Mouse (Mus musculus) midbrain, postnatal 0 days (tissue): ENCODE data around the gene Dao. TPM values are rescaled to one million over a fixed set of nuclear protein-coding genes. Genes with fewer than 3 reads are reported as not detected.

Experiments used
- ATAC-seq: fragments of 200-750 bp; cut with Nextera tagmentation; 2 replicates; pipeline ENCODE4 v1.8.0; 2017; ENCODE audit warnings: moderate number of reproducible peaks, mild to moderate bottlenecking, moderate TSS enrichment, moderate library complexity; ENCODE audit not compliant: low FRiP score
- DNase-seq: peaks from one replicate; pipeline ENCODE4 v3.0.0-alpha.2; 2015; ENCODE audit warnings: low spot score
- H3K27ac ChIP-seq: fragments of 300-500 bp; sonication (generic); 2 replicates; pipeline ENCODE4 v1.5.1; 2014; ENCODE audit warnings: low read depth, mild to moderate bottlenecking, low read length, mixed read lengths
- H3K27me3 ChIP-seq: fragments of 300-500 bp; sonication (generic); 2 replicates; pipeline ENCODE4 v1.6.1; 2014; ENCODE audit warnings: low read length, control low read depth, mixed read lengths; ENCODE audit not compliant: insufficient read depth
- H3K36me3 ChIP-seq: fragments of 300-500 bp; sonication (generic); 2 replicates; pipeline ENCODE4 v1.6.1; 2014; ENCODE audit warnings: low read length, control low read depth, mixed read lengths; ENCODE audit not compliant: insufficient read depth
- H3K4me1 ChIP-seq: fragments of 300-500 bp; sonication (generic); 2 replicates; pipeline ENCODE4 v1.6.1; 2014; ENCODE audit warnings: mild to moderate bottlenecking, control low read depth, antibody characterized with exemption, low read length, mixed read lengths; ENCODE audit not compliant: insufficient read depth
- H3K4me2 ChIP-seq: fragments of 300-500 bp; sonication (generic); 2 replicates; pipeline ENCODE4 v1.6.1; 2014; ENCODE audit warnings: low read depth, mild to moderate bottlenecking, low read length, mixed read lengths; ENCODE audit not compliant: poor library complexity, severe bottlenecking
- H3K4me3 ChIP-seq: fragments of 300-500 bp; sonication (generic); 2 replicates; pipeline ENCODE4 v1.5.1; 2014; ENCODE audit warnings: low read depth, mild to moderate bottlenecking, low read length, moderate library complexity
- H3K9ac ChIP-seq: fragments of 300-500 bp; sonication (generic); replicated peaks from 2 replicates; pipeline ENCODE4 v1.6.1; 2014; ENCODE audit warnings: mild to moderate bottlenecking, low read length, moderate library complexity, mixed read lengths; ENCODE audit not compliant: poor library complexity, severe bottlenecking
- H3K9me3 ChIP-seq: fragments of 300-500 bp; sonication (generic); 2 replicates; pipeline ENCODE4 v1.6.1; 2016; ENCODE audit warnings: low read length, control low read depth
- CTCF ChIP-seq: IDR thresholded peaks from 2 replicates; pipeline ENCODE4 v1.5.1; 2016; ENCODE audit warnings: antibody characterized with exemption, mild to moderate bottlenecking
- WGBS: fragments of 180-500 bp; shearing (Covaris S2); extraction: QIAGEN DNeasy Blood & Tissue Kit; methylation state at CpG from one replicate; pipeline ENCODE4 v1.1.7; 2014; 5-methylcytosine and 5-hydroxymethylcytosine counted together
- polyA plus RNA-seq: library from polyadenylated mRNA; unstranded; fragments of >200 nt; fragmentation: Nextera tagmentation; extraction: Ambion mirVana; gene quantifications from 2 replicates; pipeline ENCODE4 v1.2.1, GENCODE M21; 2015
- total RNA-seq: library from RNA; depleted of rRNA; stranded (reverse); fragments of >200 nt; gene quantifications from 2 replicates; pipeline ENCODE4 v1.2.3, GENCODE M21; 2014

Dao gene
- total and polyA plus RNA-seq, 2 experiments from 2014 or later: not detected

- H3K4me3 ChIP-seq: no peak overlapping the region
- H3K9ac ChIP-seq: no peak overlapping the region
- 0 out of 2 replicates have a peak, but pooled peaks cover 3% of the 10 kb centered on the region for H3K36me3 ChIP-seq
- no peak for TF ChIP-seq CTCF
- H3K27me3 ChIP-seq: no peaks in the 10 kb centered on the region
- peaks cover 17% of the 10 kb centered on the region for H3K4me1 ChIP-seq
- ATAC-seq: no peak
- 67% methylated on average over 7 of the region's 7 CpGs for WGBS
- H3K4me2 ChIP-seq: no peak overlapping the region
- no peaks in the 10 kb centered on the region for H3K9me3 ChIP-seq
- no peak for DNase-seq
- no peak overlapping the region for H3K27ac ChIP-seq
Observed at GRCm38 (mm10) chr5:113991141-113991540, 12.4 kb upstream of the Dao start.

- no peak for DNase-seq
- no peak for ATAC-seq
- no peak for TF ChIP-seq CTCF
- H3K4me1 ChIP-seq: peaks cover 17% of the 10 kb centered on the region
- H3K36me3 ChIP-seq: 0 out of 2 replicates have a peak, but pooled peaks cover 3% of the 10 kb centered on the region
- H3K4me2 ChIP-seq: peak overlapping the region; percentile 86
- peak overlapping the region; percentile 82 for H3K4me3 ChIP-seq
- peak overlapping the region; percentile 93 for H3K27ac ChIP-seq
- H3K27me3 ChIP-seq: no peaks in the 10 kb centered on the region
- peak overlapping the region; percentile 93 for H3K9ac ChIP-seq
- 37% methylated on average over 12 of the region's 12 CpGs for WGBS
- H3K9me3 ChIP-seq: no peaks in the 10 kb centered on the region
Observed at GRCm38 (mm10) chr5:113992339-113992831, 11.1 kb upstream of the Dao start.

- H3K4me1 ChIP-seq: peaks cover 17% of the 10 kb centered on the region
- ATAC-seq (no peak; the same call in 1 of the 2 replicates), DNase-seq (peak; percentile 50)
- no peaks in the 10 kb centered on the region for H3K9me3 ChIP-seq
- H3K27me3 ChIP-seq: no peaks in the 10 kb centered on the region
- H3K9ac ChIP-seq: peak overlapping the region; percentile 93
- peak overlapping the region; percentile 93 for H3K27ac ChIP-seq
- under 1% methylated on average over 22 of the region's 22 CpGs for WGBS
- no peak for TF ChIP-seq CTCF
- H3K4me3 ChIP-seq: peak overlapping the region; percentile 82
- H3K36me3 ChIP-seq: 0 out of 2 replicates have a peak, but pooled peaks cover 3% of the 10 kb centered on the region
- H3K4me2 ChIP-seq: peak overlapping the region; percentile 86
Observed at GRCm38 (mm10) chr5:113993031-113993486, 10.4 kb upstream of the Dao start.

- peak; percentile 87 for ATAC-seq
- Histone ChIP-seq H3K9me3 (no peaks in the 10 kb centered on the region), H3K27ac (peak within 1 kb of the TSS; percentile 93), H3K4me3 (peak within 1 kb of the TSS; percentile 82), H3K4me1 (peaks cover 17% of the 10 kb centered on the region), H3K36me3 (0 out of 2 replicates have a peak, but pooled peaks cover 3% of the 10 kb centered on the region), H3K27me3 (no peaks in the 10 kb centered on the region), H3K9ac (peak within 1 kb of the TSS; percentile 93), H3K4me2 (peak within 1 kb of the TSS; percentile 86)
- peak; percentile 91 for DNase-seq
- under 1% methylated on average over 54 of the region's 83 CpGs for WGBS
- peak; percentile 37 for TF ChIP-seq CTCF
Observed at GRCm38 (mm10) chr5:113993487-113994465, 9.7 kb upstream of the Dao start, which contains the start of gene Ssh1. Ssh1 (minus strand) TSS chr5:113993894.

GRCm38 (mm10) chr5:113996458-113996857, 7.0 kb upstream of the Dao start:
- H3K27me3 ChIP-seq: no peaks in the 10 kb centered on the region
- 53% methylated on average over 2 of the region's 2 CpGs for WGBS
- H3K4me3 ChIP-seq: no peak overlapping the region
- H3K9me3 ChIP-seq: no peaks in the 10 kb centered on the region
- no peak for TF ChIP-seq CTCF
- H3K27ac ChIP-seq: no peak overlapping the region
- no peak overlapping the region for H3K9ac ChIP-seq
- no peak for DNase-seq
- no peaks in the 10 kb centered on the region for H3K36me3 ChIP-seq
- ATAC-seq: no peak
- H3K4me1 ChIP-seq: peaks cover 11% of the 10 kb centered on the region
- no peak overlapping the region for H3K4me2 ChIP-seq
